Mouse (Mus musculus) heart, adult 8-10 months (tissue): ENCODE data around the gene Rfx8. TPM values are rescaled to one million over a fixed set of nuclear protein-coding genes. Genes with fewer than 3 reads are reported as not detected.
A peak's percentile ranks its signal among the peaks of the same experiment; 100 is the strongest.
"Not testable (repeated sequence)": the region's sequence is repeated elsewhere in the genome, so short reads cannot be mapped to it uniquely, and the experiment has no call there.

Source experiments
- DNase-seq: peaks from one replicate; pipeline ENCODE4 v3.0.0; 2022; ENCODE audit warnings: low spot score
- total RNA-seq, 4 experiments: library from RNA; stranded (reverse); gene quantifications; 2 replicates each; pipeline ENCODE4 v1.2.4; 2022

Rfx8 gene
- total RNA-seq, 4 experiments from 2014 or later = 0.16 to 0.23 (median 0.19) TPM

- no peak for DNase-seq
Observed at GRCm38 (mm10) chr1:39694756-39695155, 26.0 kb downstream of the Rfx8 start.

DNA sequence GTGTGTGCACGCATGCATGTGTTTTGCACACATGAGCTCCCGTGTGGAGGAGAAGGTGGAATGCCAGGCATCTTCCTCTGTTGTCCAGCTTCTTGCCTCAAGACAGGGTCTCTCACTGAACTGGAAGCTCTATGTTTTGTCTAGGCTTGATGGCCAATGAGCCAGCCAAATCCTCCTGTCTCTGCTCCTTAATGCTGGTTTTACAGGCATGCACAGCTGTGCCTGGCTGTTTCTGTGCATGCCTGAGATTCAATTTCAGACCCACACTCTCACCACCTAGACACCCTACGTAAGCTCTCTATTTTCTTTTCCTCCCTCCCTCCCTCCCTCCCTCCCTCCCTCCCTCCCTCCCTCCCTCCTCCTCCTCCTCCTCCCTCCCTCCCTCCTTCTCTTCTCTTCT, 28.8 kb downstream of the Rfx8 start:
- no peak for DNase-seq

GRCm38 (mm10) chr1:39691061-39691460, 29.7 kb downstream of the Rfx8 start:
- no peak for DNase-seq

DNA sequence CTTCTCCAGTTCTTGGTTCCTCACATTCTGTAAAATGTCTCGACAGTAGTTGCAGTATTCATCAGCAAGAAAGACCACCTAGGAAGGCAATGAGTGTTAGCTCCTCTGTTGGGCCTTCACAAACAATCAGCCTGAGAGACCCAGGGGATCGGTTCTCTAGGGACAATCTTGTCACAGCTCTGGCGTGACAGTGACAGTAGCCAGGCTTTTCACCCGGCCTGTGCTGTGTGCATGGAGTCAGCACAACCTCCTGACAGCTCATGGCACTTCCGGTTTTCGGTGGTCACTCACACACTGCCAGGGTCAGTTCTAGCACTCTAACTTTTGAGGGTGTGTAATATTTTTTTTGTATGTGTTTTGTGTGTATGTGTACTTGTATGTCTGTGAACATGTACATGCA, 32.2 kb downstream of the Rfx8 start:
- no peak for DNase-seq

- no peak for DNase-seq
Observed at GRCm38 (mm10) chr1:39687279-39687678, 33.5 kb downstream of the Rfx8 start.

- DNase-seq = peak; percentile 88
Observed at GRCm38 (mm10) chr1:39685841-39686240, 35.0 kb downstream of the Rfx8 start.

DNA sequence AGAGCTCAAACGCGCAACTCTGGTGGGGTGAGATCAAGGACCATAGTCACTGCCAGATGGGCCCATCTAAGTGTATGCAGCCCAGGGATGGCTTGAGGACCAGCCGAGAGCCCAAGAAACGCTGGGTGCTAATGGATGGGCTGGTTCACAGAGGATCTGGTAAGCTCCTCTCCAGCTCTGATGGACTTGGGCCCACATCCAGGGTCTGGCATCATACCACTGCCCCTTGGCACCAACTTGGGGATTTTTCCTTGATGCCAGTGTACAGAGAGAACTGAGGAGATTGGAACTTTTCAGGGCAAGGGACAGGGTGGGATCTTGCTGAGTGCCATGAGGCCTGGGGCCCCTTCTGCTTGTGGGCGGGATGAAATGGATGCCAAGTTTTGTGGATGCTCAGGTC, 39.2 kb downstream of the Rfx8 start:
- DNase-seq = no peak

- no peak for DNase-seq
Observed at GRCm38 (mm10) chr1:39680546-39680945, 40.3 kb downstream of the Rfx8 start.

- no peak for DNase-seq
Observed at GRCm38 (mm10) chr1:39678883-39679282, 41.9 kb downstream of the Rfx8 start.

GRCm38 (mm10) chr1:39676221-39676876, 44.4 kb downstream of the Rfx8 start:
- peak; percentile 27 for DNase-seq

DNA sequence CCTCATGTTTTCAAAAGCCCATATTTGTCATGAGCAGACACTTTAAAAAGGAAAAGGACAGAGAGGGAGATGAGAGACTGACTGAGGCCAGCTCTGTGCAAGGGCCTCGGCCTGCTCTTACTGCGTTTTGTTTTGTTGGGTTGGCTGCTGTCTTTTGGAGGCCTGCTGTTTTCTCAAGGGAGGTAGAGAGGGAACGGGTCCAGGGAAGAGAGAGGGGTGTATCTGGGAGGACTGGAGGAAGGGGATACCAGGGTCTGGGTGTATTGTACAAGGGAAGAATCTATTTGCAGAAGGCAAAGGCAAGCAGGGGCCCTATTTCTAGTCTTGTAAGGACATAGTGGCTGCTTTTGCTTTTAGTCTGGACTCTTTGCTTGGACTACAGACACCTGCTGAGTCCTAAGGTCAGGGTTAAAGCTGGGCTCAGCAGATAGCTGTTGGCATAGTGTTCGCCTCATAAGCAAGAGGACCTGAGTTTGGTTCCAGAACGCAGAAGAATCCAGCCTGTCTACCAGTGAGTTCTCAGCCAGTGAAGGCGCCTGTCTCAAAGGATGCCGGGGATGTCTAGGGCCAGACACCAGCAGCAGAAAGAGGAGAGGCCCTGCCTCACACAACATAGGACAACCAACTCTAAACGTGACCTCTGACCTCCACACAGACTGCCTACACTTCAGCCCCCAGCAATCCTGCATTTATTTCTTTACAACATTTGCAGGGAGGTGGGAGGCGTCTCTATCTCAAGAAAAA, 48.3 kb downstream of the Rfx8 start:
- DNase-seq = no peak

DNA sequence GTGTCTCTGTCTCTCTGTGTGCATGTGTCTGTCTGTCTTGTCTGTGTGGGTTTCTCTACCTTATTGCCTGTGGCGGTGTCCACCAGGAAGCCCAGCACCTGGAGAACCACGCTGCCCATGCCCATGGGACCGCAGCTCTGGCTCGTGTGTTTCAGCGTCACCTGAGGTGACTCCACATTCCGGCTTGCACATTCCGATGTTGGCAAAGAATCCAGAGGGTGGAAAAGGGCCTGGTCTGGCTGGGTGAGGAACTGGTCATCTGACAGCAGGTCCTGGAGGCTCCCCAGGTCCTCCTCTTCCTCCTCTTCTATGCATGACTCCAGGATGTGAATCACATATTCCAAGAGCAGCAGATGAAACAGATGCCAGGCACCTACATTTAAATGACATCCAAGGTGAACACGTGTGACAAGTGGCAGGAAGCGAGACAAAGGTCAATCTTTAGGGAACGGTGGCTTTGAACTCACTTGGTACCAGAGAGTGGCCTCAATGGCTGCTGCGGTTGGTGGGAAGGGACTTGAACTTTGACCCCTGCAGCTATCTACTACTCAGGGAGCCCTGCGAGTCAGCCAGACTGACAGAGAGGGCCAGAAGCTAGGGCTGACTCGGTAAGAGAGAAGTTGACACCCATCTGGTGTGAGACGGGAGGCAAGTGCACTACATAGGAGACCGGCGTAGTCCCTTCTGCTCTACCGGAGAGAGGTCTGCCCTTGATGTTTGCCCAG, 50.4 kb downstream of the Rfx8 start:
- no peak for DNase-seq

DNA sequence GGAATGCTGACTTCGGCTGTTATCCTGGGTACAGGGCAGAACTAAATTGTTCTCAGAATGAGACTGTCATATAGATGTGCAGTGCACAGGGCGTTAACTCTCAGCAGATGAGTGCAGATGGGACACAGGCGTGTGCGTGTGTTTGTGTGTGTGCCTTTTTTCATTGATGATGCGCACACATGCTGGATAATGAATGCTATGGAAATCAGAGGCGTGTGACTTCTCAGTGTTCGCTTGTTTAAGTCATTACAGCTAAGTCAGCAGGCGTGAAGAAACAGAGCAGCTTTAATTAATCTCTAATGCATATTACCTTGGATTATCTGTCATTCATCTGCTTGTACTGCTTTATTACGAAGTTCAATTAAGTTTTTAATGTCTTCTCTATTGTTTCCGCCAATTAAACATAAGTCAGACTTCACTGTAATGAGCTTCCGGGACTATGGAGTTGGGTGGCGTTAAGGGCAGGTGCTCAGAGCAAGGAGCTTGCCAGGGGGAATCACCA, 54.0 kb downstream of the Rfx8 start:
- no peak for DNase-seq

DNA sequence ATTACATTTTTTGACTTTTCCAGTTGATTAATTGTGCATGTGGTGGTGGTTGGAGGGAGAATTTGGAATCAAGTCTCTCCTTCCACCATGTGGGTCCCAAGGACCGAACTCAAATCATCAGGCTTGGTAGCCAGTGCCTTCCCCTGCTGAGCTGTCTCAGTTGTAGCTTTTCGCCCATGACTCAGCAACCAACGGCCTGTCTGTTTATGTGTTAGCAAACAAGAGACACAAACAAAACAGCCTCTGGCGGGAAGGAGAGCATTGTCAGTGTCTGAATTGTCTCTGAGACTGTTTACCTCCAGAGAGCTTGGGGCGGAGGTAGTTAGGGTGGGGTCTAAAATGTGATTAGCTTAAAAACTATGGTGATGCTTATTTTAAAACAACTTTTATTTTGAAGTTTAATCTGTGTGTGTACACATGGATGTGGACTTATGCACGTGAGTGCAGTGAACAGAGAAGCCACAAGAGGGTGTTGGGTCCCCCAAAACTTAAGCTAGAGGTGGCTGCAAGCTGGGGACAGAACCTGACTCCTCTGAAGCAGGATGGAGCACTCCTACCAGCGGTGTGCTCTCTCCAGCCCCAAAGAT, 56.7 kb downstream of the Rfx8 start:
- DNase-seq = no peak

GRCm38 (mm10) chr1:39663050-39663449, 57.7 kb downstream of the Rfx8 start:
- no peak for DNase-seq

DNA sequence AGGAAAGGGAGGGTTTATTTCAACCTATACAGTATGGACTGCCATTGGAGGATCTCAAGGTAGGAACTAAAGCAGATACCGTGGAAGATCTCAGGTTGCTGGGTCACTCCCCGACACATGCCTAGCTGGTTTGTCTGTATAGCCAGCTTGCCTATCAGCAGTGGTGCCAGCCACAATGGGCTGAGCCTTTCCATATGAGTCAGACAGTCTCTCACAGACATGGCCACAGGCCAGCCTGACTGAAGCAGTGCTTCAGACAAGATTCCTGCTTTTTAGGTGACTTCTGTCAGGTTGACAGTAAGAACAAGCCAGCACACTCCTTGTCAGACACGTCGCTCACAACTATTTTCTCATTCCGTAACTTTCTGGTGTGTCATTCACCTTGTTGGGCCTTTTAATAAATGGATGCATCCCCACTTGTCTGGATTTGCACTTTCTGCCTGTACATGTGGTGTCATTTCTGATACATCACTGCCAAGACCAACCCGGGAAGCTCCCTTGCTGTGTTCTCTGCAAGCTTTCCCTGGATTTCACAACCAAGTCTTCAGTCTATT, 63.7 kb downstream of the Rfx8 start:
- DNase-seq = no peak

DNA sequence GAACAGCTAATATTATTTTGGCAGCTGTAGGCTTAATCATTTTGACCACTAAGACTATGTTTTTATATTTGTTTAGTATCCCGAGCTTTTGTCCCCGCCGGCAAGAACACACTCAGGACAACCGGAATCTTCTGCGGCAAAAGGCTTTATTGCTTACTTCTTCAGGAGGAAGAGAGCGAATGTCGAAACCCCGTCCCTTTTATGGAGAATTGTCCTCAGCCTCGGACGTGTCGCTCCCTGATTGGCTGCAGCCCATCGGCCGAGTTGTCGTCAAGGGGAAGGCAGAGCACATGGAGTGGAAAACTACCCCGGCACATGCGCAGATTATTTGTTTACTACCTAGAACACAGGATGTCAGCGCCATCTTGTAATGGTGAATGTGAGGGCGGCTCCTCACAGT, 65.9 kb downstream of the Rfx8 start:
- not testable (repeated sequence) for DNase-seq

GRCm38 (mm10) chr1:39653028-39653427, 67.8 kb downstream of the Rfx8 start:
- DNase-seq = no peak

- DNase-seq = no peak
Observed at GRCm38 (mm10) chr1:39651241-39651548, 69.6 kb downstream of the Rfx8 start, which contains the start of gene Creg2. Creg2 (minus strand) TSS chr1:39651474.

DNA sequence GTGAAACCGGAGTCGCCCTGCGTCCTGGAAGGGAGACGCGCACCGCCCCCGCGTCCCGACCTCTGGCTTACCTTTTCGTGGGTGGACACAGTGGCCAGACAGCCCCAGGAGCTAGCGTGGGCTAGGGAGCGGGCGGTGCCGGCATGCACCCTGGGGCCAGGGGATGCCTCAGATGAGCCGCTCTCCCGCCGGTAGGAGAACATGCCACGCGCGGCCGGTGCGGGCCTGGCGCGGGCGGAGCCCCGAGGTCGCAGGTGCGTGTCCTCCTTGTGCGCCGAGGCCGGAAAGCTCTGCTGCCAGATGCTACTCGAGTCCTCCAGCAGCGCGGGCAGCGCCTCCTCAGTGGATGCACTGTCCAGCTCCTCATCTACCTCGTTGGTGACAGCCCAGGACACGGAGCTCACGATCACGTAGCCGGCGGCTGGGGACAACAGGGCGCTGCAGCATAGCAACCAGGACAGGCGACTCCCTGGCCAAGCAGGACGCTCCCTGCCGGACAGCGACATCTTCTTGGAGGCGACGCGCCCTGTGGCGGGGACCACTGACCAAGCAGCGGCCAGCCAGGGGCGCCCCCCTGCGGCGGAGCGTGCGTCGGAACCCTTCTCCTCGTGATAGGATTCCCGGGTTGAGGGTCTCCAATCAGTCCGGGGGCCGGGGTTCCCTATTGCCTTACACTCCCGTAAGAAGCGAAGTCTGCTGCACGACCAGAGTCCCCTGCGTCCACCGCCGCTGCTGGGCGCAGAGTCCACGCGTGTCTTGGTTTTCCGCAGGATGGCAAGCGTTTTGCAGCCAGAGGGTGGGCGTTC, 70.2 kb downstream of the Rfx8 start:
- peak; percentile 5 for DNase-seq
